Mouse (Mus musculus) gastrocnemius, postnatal 14 days (tissue): Measurements from ENCODE around the gene Ubb. TPM values are rescaled to one million over a fixed set of nuclear protein-coding genes. Genes with fewer than 3 reads are reported as not detected.

Source experiments
- DNase-seq: peaks from one replicate; pipeline ENCODE4 v3.0.0; 2021; ENCODE audit warnings: mixed read lengths
- intact Hi-C: fragments of 180-260 bp; cut with DNase I; formaldehyde crosslinking; loops from one replicate; pipeline ENCODE4 v1.15.1; 2025; ENCODE audit warnings: low total_unique reads
- total RNA-seq, 2 experiments: library from RNA; stranded (reverse); gene quantifications; 2 replicates each; pipeline ENCODE4 v1.2.3; 2021

Gene Ubb
- total RNA-seq, 2 experiments from 2014 or later, result 1,001 to 1,005 TPM

GRCm38 (mm10) chr11:62549782-62550181 is 1.2 kb upstream of the Ubb start:
- DNase-seq, result peak; percentile 88
- intact Hi-C loops, result no loop called here

GRCm38 (mm10) chr11:62550227-62550685 is 715 bp upstream of the Ubb start:
- DNase-seq, result peak; percentile 39
- intact Hi-C loops, result no loop called here

GRCm38 (mm10) chr11:62551226-62552119 is 502 bp downstream of the Ubb start:
- intact Hi-C loops, result no loop called here
- DNase-seq, result peak; percentile 92

- DNase-seq, result no peak
- intact Hi-C loops, result no loop called here
These were observed 2.2 kb downstream of the Ubb start for GRCm38 (mm10) chr11:62553186-62553585.

- DNase-seq, result no peak
- intact Hi-C loops, result no loop called here
These were observed 2.7 kb downstream of the Ubb start for GRCm38 (mm10) chr11:62553633-62554032.

GRCm38 (mm10) chr11:62554163-62554855 is 3.3 kb downstream of the Ubb start:
- intact Hi-C loops, result no loop called here
- no peak for DNase-seq

- intact Hi-C loops, result no loop called here
- no peak for DNase-seq
These were observed 4.1 kb downstream of the Ubb start for GRCm38 (mm10) chr11:62554934-62555517.

- no peak for DNase-seq
- intact Hi-C loops, result no loop called here
These were observed 5.0 kb downstream of the Ubb start for GRCm38 (mm10) chr11:62555896-62556412.

- no peak for DNase-seq
- intact Hi-C loops, result no loop called here
These were observed 6.2 kb downstream of the Ubb start for GRCm38 (mm10) chr11:62557205-62557604.

GRCm38 (mm10) chr11:62558152-62558551 is 7.2 kb downstream of the Ubb start:
- DNase-seq, result no peak
- intact Hi-C loops, result no loop called here

GRCm38 (mm10) chr11:62558961-62559646 is 8.1 kb downstream of the Ubb start:
- DNase-seq, result peak; percentile 78
- intact Hi-C loops, result no loop called here

- intact Hi-C loops, result no loop called here
- DNase-seq, result peak; percentile 11
These were observed 9.6 kb downstream of the Ubb start for GRCm38 (mm10) chr11:62560463-62561016.

- no peak for DNase-seq
- intact Hi-C loops, result no loop called here
These were observed 12.6 kb downstream of the Ubb start for GRCm38 (mm10) chr11:62563590-62563989.

GRCm38 (mm10) chr11:62565747-62566146 is 14.8 kb downstream of the Ubb start:
- DNase-seq, result no peak
- intact Hi-C loops, result no loop called here

- intact Hi-C loops, result no loop called here
- no peak for DNase-seq
These were observed 15.2 kb downstream of the Ubb start for GRCm38 (mm10) chr11:62566211-62566610.

GRCm38 (mm10) chr11:62568300-62568699 is 17.3 kb downstream of the Ubb start:
- no peak for DNase-seq
- intact Hi-C loops, result no loop called here

- no peak for DNase-seq
- intact Hi-C loops, result no loop called here
These were observed 23.2 kb downstream of the Ubb start, which contains the start of gene Trpv2 for GRCm38 (mm10) chr11:62573959-62574702. Gene Trpv2, plus strand, starts transcription at chr11:62574486.

GRCm38 (mm10) chr11:62574703-62575085 is 23.7 kb downstream of the Ubb start:
- intact Hi-C loops, result no loop called here
- DNase-seq, result no peak

GRCm38 (mm10) chr11:62575297-62575658 is 24.3 kb downstream of the Ubb start:
- DNase-seq, result peak; percentile 83
- intact Hi-C loops, result no loop called here
